Mouse (Mus musculus) lung, adult 2 months (tissue): ENCODE results near the gene Metap1. TPM values are rescaled to one million over a fixed set of nuclear protein-coding genes. Genes with fewer than 3 reads are reported as not detected.

Experiments
- DNase-seq: peaks from one replicate; pipeline ENCODE4 v3.0.0; 2022
- H3K4me1 ChIP-seq: fragments of 200-500 bp; 2 replicates; pipeline ENCODE4 v1.6.1; 2011; ENCODE audit warnings: low read length; ENCODE audit not compliant: control insufficient read depth, insufficient read depth
- H3K4me3 ChIP-seq: fragments of 200-500 bp; replicated peaks from 2 replicates; pipeline ENCODE3; 2011; ENCODE audit warnings: low read depth, mild to moderate bottlenecking, control low read depth, low read length; ENCODE audit errors: extremely low read depth
- CTCF ChIP-seq: fragments of 200-500 bp; IDR thresholded peaks from 2 replicates; pipeline ENCODE4 v1.5.1; 2011; ENCODE audit warnings: mild to moderate bottlenecking, low read length, control low read depth; ENCODE audit not compliant: insufficient read depth
- POLR2A ChIP-seq: fragments of 200-500 bp; IDR thresholded peaks from 2 replicates; pipeline ENCODE4 v1.6.1; 2011; ENCODE audit warnings: low read depth, mild to moderate bottlenecking, control low read depth, low read length, borderline replicate concordance; ENCODE audit errors: extremely low read depth
- WGBS: fragments of 180-500 bp; shearing (Covaris S2); methylation state at CpG from one replicate; pipeline ENCODE4 v1.1.7; 2018; 5-methylcytosine and 5-hydroxymethylcytosine counted together
- polyA plus RNA-seq: library from polyadenylated mRNA; depleted of rRNA; stranded (reverse); fragments of >200 nt; gene quantifications from 2 replicates; pipeline ENCODE4 v1.2.3, GENCODE M21; 2012; rRNA removed

The Metap1 gene
- polyA plus RNA-seq, 1 experiment: 15.6 TPM

- DNase-seq: no peak
- Histone ChIP-seq H3K4me1 (no peaks in the 10 kb centered on the region), H3K4me3 (no peak overlapping the region)
- WGBS: 40% methylated on average over 6 of the region's 6 CpGs
- no peak for TF ChIP-seq CTCF
- no peak for TF ChIP-seq POLR2A
Observed at GRCm38 (mm10) chr3:138430360-138430976, 58.8 kb downstream of the Metap1 start.

DNA sequence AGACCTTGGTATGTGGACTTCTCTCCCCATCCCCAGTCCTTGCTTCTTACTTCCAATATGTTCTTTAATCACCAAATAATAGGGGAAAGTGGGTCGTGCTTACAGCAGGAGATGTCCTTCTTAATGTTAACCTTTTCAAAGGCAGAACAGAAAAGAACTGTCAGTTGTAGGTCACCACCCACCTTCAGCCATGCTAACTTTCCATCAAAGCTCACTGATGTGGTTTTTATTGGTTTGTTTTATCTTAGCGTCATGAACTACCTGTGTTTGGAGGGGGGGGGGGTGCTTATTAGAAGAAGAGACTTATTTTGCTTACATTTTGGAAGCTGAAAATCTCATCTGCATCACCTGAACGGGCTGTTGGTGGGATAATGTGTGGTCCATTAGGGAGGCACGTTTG lies 65.1 kb downstream of the Metap1 start:
- no peaks in the 10 kb centered on the region for H3K4me1 ChIP-seq
- TF ChIP-seq POLR2A: no peak
- 68% methylated on average over 4 of the region's 4 CpGs for WGBS
- H3K4me3 ChIP-seq: no peak overlapping the region
- no peak for DNase-seq

DNA sequence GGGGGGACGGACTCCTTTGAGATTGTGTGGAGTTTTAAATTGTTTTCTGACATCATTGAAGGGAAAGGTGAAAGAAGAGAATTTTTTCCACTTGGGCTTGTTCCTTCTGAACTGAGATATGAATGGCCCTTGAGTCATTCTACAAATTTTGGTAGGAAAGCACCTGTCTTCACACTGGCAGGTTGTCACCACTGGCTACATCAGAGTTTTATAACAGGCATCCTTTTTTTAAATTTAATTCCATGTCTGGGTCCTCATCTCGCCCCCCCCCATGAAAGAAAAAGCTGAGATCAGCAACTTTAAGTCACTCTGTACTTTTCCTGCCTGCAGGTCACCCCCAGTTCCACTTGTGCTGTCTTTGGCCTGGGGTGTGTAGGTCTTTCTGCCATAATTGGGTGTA lies 65.7 kb downstream of the Metap1 start:
- no peak for DNase-seq
- no peak for TF ChIP-seq POLR2A
- no peak for TF ChIP-seq CTCF
- 63% methylated on average over 2 of the region's 2 CpGs for WGBS
- Histone ChIP-seq H3K4me1 (no peaks in the 10 kb centered on the region), H3K4me3 (no peak overlapping the region)

DNA sequence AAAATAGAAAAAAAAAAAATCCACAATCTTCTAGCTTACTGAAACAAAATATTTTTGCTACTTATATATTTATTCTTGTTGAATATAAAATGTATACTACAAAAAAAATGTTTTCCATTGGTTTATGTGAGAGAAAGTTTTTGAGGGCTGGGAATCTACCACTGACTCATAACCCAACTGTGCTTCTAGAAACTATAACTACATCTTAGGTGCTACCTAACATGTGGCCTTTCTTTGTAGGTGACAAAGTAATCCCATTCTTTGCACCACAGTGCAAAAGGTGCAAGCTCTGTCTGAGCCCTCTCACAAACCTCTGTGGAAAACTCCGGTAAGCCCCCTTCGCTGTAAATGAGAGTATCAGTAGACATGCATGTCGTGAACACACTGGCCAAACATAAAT lies 68.9 kb downstream of the Metap1 start:
- DNase-seq: no peak
- H3K4me3 ChIP-seq: no peak overlapping the region
- TF ChIP-seq CTCF: no peak
- TF ChIP-seq POLR2A: no peak
- 92% methylated on average over 3 of the region's 3 CpGs for WGBS
- H3K4me1 ChIP-seq: no peaks in the 10 kb centered on the region

DNA sequence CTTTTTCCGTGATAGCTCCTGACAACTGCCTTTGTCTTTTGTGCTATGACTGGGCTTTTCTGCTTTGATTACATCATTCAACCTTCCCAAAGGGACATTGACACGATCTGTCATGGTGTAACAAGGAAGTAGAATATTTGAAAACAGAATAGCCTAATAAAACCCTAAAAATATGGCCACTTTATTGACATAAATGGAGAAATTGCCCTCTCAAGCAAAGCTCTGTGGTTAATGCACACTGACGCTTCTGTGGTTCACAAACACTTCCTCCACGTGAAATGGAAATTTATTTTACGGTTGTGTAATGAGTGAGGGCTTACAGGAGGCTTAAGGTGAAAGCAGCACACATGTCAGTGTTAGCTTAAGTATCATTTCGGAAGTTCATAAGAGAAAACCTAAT lies 69.9 kb downstream of the Metap1 start:
- 65% methylated on average over 6 of the region's 6 CpGs for WGBS

GRCm38 (mm10) chr3:138415121-138415690 lies 74.1 kb downstream of the Metap1 start, which contains the start of gene Adh4:
Adh4 (plus strand) TSS chr3:138415466.
- 69% methylated on average over 6 of the region's 6 CpGs for WGBS

More for the DNA sequence above, 69.9 kb downstream of the Metap1 start:
- DNase-seq: no peak
- TF ChIP-seq CTCF: no peak
- no peak for TF ChIP-seq POLR2A
- Histone ChIP-seq H3K4me3 (no peak overlapping the region), H3K4me1 (no peaks in the 10 kb centered on the region)

DNA sequence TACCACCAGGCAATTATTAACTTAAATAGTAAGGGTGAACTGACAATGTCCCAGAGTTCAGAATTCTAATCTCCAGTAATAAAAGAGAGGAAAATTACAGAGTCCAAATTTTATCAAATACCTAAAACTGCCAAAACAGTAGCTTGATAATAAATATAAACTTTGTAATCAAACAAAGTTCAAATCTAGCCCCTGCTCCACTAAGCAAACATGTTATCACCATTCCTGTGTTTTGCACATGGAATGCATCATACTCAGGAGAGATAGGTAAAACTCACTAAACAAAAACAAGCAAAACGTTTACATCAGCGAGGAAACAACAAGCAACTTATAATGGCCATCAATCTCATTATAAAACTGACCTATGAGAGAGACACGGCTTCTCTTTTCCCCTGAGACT lies 79.1 kb downstream of the Metap1 start:
- no peaks in the 10 kb centered on the region for H3K4me1 ChIP-seq
- no peak overlapping the region for H3K4me3 ChIP-seq
- no peak for DNase-seq
- TF ChIP-seq CTCF (no peak), POLR2A (no peak)
- WGBS: 77% methylated on average over 3 of the region's 3 CpGs

More at GRCm38 (mm10) chr3:138415121-138415690, 74.1 kb downstream of the Metap1 start, which contains the start of gene Adh4:
- Histone ChIP-seq H3K4me3 (no peak within 1 kb of the TSS), H3K4me1 (no peaks in the 10 kb centered on the region)
- TF ChIP-seq CTCF (no peak), POLR2A (no peak)
- DNase-seq: no peak

- no peak for DNase-seq
- H3K4me3 ChIP-seq: no peak overlapping the region
- 81% methylated on average over 1 of the region's 1 CpGs for WGBS
- TF ChIP-seq CTCF: no peak
- TF ChIP-seq POLR2A: no peak
- H3K4me1 ChIP-seq: no peaks in the 10 kb centered on the region
Observed at GRCm38 (mm10) chr3:138409585-138409984, 79.7 kb downstream of the Metap1 start.

Other genes with a start within 250 kb of the Metap1 start
- 106 and 114 TPM in 2 replicates for gene Adh1, start 228.5 kb downstream of the Metap1 start, polyA plus RNA-seq
- gene Adh6a, start 176.2 kb downstream of the Metap1 start, polyA plus RNA-seq: 0.11 TPM in 1 of 2 replicates, not detected in the other
- gene Adh6b, start 147.7 kb downstream of the Metap1 start, polyA plus RNA-seq: not detected in 2 replicates
- gene Adh4, start 74.0 kb downstream of the Metap1 start, polyA plus RNA-seq: not detected in 2 replicates
- 20.9 and 29.3 TPM in 2 replicates for gene Adh5, start 46.4 kb downstream of the Metap1 start, polyA plus RNA-seq
- gene Eif4e, start 36.7 kb upstream of the Metap1 start, polyA plus RNA-seq: 5.1 and 23.2 TPM in 2 replicates